Mouse (Mus musculus) lung, adult 2 months (tissue): ENCODE data around the gene Gnb1.

Experiments
- CTCF ChIP-seq: fragments of 200-500 bp; IDR thresholded peaks from 2 replicates; pipeline ENCODE4 v1.5.1; 2011; ENCODE audit warnings: mild to moderate bottlenecking, low read length, control low read depth; ENCODE audit not compliant: insufficient read depth
- POLR2A ChIP-seq: fragments of 200-500 bp; IDR thresholded peaks from 2 replicates; pipeline ENCODE4 v1.6.1; 2011; ENCODE audit warnings: low read depth, mild to moderate bottlenecking, control low read depth, low read length, borderline replicate concordance; ENCODE audit errors: extremely low read depth

DNA sequence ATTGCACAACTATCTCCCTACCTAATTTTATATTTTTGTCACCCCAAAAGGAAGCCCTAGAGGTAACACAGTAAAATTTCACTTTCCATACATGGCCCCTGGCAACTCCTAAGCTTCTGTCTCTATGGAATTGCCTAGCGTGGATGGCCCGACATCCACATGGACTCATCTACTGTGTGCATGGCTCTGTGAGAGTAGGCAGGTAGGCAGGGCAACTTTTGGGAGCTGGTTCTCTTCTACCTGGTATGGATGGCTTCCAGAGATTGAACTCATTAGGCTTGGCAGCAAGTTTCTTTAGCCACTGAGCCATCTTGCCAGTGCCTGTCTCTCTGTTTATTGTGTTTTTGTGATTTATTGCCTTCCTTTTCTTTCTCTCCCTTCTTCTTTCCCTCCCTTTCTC is 23.6 kb downstream of the Gnb1 start:
- no peak for TF ChIP-seq CTCF
- TF ChIP-seq POLR2A: no peak
